Mouse (Mus musculus) liver, embryonic 13.5 days (tissue): ENCODE results near the gene Tnpo3. TPM values are rescaled to one million over a fixed set of nuclear protein-coding genes. Genes with fewer than 3 reads are reported as not detected.

Experiments
- ATAC-seq: fragments of 200-750 bp; cut with Nextera tagmentation; 2 replicates; pipeline ENCODE4 v1.8.0; 2017; ENCODE audit warnings: low read depth, mild to moderate bottlenecking, moderate number of reproducible peaks, moderate library complexity
- DNase-seq: peaks from one replicate; pipeline ENCODE4 v3.0.0; 2022
- H3K27ac ChIP-seq: fragments of 300-500 bp; sonication (generic); 2 replicates; pipeline ENCODE4 v1.5.1; 2015; ENCODE audit warnings: moderate library complexity, mild to moderate bottlenecking, inconsistent platforms
- H3K27me3 ChIP-seq: fragments of 300-500 bp; sonication (generic); 2 replicates; pipeline ENCODE4 v1.6.1; 2015; ENCODE audit warnings: mild to moderate bottlenecking, inconsistent platforms
- H3K36me3 ChIP-seq: fragments of 300-500 bp; sonication (generic); 2 replicates; pipeline ENCODE4 v1.6.1; 2015; ENCODE audit warnings: mild to moderate bottlenecking, inconsistent platforms
- H3K4me1 ChIP-seq: fragments of 300-500 bp; sonication (generic); replicated peaks from 2 replicates; pipeline ENCODE4 v1.6.1; 2015; ENCODE audit warnings: inconsistent platforms
- H3K4me2 ChIP-seq: fragments of 300-500 bp; sonication (generic); 2 replicates; pipeline ENCODE4 v1.6.1; 2015; ENCODE audit warnings: inconsistent platforms, mild to moderate bottlenecking, moderate library complexity
- H3K4me3 ChIP-seq: fragments of 300-500 bp; sonication (generic); replicated peaks from 2 replicates; pipeline ENCODE4 v1.5.1; 2015; ENCODE audit warnings: mild to moderate bottlenecking, inconsistent platforms
- H3K9ac ChIP-seq: fragments of 300-500 bp; sonication (generic); 2 replicates; pipeline ENCODE4 v1.6.1; 2015; ENCODE audit warnings: mild to moderate bottlenecking, inconsistent platforms
- H3K9me3 ChIP-seq: fragments of 300-500 bp; sonication (generic); replicated peaks from 2 replicates; pipeline ENCODE4 v1.6.1; 2016; ENCODE audit warnings: inconsistent platforms
- WGBS: fragments of 180-500 bp; shearing (Covaris S2); methylation state at CpG from one replicate; pipeline ENCODE4 v1.1.7; 2015; ENCODE audit not compliant: insufficient replicate concordance; 5-methylcytosine and 5-hydroxymethylcytosine counted together
- polyA plus RNA-seq: library from polyadenylated mRNA; unstranded; fragments of >200 nt; fragmentation: Nextera tagmentation; extraction: Ambion mirVana; gene quantifications from 2 replicates; pipeline ENCODE4 v1.2.1, GENCODE M21; 2015

The Tnpo3 gene
- polyA plus RNA-seq, 1 experiment from 2014 or later: 38.2 TPM

DNA sequence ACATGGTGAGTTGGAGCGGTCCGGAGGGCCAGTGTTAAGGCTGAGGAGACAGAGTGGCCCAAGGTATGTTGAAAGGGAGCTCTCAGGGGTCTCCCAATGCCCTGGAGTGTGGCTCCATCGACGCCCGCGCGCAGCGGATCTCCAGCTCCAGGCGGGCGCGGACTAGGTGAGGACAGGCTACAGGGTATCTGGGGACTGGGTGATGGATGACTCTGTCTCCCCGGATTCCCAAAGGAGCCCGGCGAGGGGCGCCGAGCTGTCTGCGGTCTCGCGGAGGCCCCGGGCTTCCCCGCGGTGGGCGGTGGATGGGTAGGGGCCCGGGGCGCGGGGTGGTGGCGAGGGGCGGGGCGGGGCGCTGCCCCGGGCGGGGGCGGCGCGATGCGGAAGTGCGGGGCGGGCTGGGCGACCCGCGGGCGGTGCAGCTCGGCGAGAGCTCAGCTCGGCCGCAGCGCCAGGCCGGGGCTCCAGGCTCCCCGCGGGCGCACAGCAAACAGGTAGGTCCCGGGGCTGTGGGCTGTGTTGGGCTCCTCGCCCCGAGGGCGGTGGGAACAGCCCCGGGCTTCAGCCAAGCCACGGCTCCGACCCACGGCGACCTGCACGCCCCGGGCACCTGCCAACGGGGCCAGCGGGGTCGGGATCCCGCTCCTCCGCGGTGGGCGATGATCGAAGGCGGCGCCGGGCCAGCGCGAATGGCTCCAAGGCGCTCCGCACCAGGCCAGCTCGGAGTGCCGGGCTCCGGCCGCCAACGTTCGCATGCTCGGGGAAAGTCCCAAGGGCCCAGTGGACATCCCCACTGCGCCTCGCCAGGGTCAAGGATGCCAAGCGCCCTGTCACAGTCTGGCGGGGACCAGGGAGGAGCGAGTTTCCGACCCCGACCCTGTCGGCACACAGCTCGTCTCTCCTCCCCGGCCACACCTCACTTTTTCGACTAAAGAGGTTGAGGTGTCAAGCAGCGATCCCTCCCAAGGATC is 83.1 kb downstream of the Tnpo3 start, which contains the start of gene Irf5:
TSS of gene Irf5 (plus strand) at position 345 of the 971 bp plus-strand sequence.
- ATAC-seq: 0 out of 2 replicates have a peak, but pooled peaks have one; percentile 25
- H3K27me3 ChIP-seq: peaks cover 78% of the 10 kb centered on the region
- H3K36me3 ChIP-seq: no peaks in the 10 kb centered on the region
- no peak for DNase-seq
- no peaks in the 10 kb centered on the region for H3K9me3 ChIP-seq
- H3K9ac ChIP-seq: peak within 1 kb of the TSS; percentile 53
- H3K27ac ChIP-seq: no peak within 1 kb of the TSS
- WGBS: under 1% methylated on average over 77 of the region's 96 CpGs
- peak within 1 kb of the TSS; percentile 57 for H3K4me3 ChIP-seq
- H3K4me1 ChIP-seq: peaks cover 22% of the 10 kb centered on the region
- peak within 1 kb of the TSS; percentile 72 for H3K4me2 ChIP-seq

DNA sequence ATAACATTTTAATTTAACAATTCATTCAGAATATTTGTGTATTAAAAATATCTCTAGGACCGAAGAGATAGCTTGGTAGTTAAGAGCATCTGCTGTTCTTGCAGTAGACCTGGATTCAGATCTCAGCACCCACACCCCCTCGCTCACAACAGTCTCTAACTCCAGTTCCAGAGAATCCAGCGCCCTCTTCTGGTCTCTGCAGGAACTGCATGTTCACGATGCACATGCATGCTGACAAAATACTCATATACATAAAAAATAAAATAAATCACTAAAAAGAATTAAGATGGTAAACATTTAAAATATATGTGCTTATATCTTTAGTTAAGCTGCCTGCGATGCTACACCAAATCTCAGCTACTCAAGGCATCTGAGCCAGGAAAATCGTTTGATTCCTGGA is 84.4 kb downstream of the Tnpo3 start:
- 56% methylated on average over 6 of the region's 6 CpGs for WGBS
- no peak for DNase-seq
- H3K9me3 ChIP-seq: no peaks in the 10 kb centered on the region
- H3K27ac ChIP-seq: no peak overlapping the region
- no peak overlapping the region for H3K9ac ChIP-seq
- peaks cover 22% of the 10 kb centered on the region for H3K4me1 ChIP-seq
- H3K36me3 ChIP-seq: no peaks in the 10 kb centered on the region
- no peak for ATAC-seq
- peaks cover 69% of the 10 kb centered on the region for H3K27me3 ChIP-seq
- H3K4me2 ChIP-seq: no peak overlapping the region
- no peak overlapping the region for H3K4me3 ChIP-seq

DNA sequence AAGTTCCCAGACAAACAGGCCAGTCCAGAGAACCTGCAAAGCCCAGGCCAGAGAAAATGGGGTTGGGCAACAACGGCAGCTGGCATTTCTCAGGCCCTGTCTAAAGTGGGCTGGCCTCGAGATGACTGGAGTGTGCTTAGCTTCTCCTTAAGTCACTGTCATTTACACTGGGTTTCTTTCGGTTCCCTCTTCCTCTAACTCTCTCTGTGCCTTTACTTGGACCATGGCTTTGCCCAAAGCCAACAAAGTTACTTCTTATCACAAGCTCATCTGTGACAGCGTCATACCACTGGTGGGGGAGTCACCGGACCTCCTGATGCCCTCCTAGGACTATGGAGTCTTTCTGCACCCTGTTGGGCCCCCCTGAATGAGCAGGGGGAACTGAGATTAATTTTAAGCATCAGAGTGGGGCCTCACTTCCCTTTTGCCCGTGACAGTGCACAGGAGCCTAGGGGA is 85.6 kb downstream of the Tnpo3 start:
- Histone ChIP-seq H3K4me2 (no peak overlapping the region), H3K27me3 (peaks cover 57% of the 10 kb centered on the region), H3K9ac (no peak overlapping the region), H3K36me3 (no peaks in the 10 kb centered on the region), H3K27ac (0 out of 2 replicates have a peak overlapping the region, but pooled peaks have one; percentile 49), H3K9me3 (no peaks in the 10 kb centered on the region), H3K4me3 (no peak overlapping the region), H3K4me1 (peaks cover 22% of the 10 kb centered on the region)
- 19% methylated on average over 6 of the region's 6 CpGs for WGBS
- no peak for DNase-seq
- no peak for ATAC-seq

DNA sequence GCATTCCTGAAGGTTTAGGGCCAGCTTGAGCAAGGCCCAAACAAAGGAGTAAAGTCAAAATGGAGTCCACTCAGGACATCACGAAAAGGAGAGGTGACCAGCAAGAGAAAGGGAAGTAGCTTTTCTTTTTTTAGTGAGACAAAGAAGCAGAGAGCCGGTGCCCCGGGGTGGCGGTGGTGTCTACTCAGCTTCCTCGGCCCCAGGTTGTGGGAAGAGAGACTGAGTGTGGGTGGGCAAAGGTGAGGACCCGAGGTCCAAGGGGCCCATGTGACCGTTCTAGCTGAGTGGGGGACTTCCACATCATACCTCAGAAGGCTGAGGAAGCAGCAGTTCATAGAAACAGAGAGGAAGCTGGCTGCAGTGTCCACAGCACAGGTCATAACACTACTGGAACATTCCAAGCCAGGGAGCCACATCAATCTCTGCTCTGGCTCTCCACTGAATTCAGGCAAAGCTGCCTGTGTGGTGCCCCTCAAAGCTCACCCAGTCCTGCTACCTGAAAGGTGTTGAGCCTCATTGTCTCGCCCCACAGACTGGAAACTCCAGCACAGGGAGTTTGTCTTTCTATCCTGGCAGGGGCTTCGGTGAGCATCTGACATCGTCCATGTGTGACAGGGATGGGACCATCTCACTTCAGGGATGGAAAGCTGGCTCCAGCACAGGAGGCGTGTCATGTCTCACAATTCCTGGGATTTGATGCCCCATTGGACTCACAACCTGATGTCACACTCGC is 86.2 kb downstream of the Tnpo3 start:
- Histone ChIP-seq H3K4me2 (no peak overlapping the region), H3K9me3 (no peaks in the 10 kb centered on the region), H3K4me1 (peaks cover 22% of the 10 kb centered on the region), H3K9ac (no peak overlapping the region), H3K27ac (peak overlapping the region; percentile 49), H3K4me3 (no peak overlapping the region), H3K27me3 (peaks cover 51% of the 10 kb centered on the region), H3K36me3 (no peaks in the 10 kb centered on the region)
- no peak for ATAC-seq
- WGBS: 43% methylated on average over 12 of the region's 12 CpGs
- DNase-seq: no peak

DNA sequence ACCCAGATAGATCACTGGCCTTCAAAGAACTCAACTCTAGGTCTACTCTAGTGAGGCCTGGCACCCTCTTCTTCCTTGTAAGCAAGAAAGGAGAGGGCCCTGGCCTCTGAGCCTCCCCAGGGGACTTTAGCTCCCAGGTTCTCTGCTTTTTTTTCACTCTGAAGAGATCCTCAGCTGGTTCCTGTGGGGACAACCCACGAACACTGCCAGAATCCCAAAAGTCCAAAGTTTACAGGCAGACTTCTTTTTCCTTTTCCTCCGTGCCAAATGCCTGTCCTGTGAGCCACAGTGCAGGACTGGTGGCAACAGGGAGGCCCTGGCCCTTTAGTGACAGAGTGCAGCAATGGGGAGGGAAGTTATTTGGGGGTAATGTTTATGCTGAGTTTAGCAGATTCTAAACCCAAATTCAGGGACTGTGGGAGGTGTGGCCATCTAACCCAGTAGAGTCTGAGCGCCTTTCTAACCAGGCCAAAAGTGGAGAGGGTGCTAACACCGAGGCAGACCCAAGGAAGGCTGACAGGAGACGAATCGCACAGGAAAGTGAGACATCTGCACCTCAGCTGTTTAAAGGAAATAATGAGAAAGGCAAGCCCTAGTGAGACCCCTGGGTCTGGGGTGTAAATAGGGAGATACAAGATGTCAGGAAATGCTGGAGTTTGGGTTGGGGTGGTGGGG is 86.9 kb downstream of the Tnpo3 start:
- no peaks in the 10 kb centered on the region for H3K9me3 ChIP-seq
- H3K4me2 ChIP-seq: no peak overlapping the region
- no peak overlapping the region for H3K4me3 ChIP-seq
- no peak for ATAC-seq
- H3K36me3 ChIP-seq: no peaks in the 10 kb centered on the region
- H3K27me3 ChIP-seq: peaks cover 44% of the 10 kb centered on the region
- WGBS: 49% methylated on average over 6 of the region's 6 CpGs
- no peak for DNase-seq
- no peak overlapping the region for H3K9ac ChIP-seq
- H3K4me1 ChIP-seq: peaks cover 16% of the 10 kb centered on the region
- no peak overlapping the region for H3K27ac ChIP-seq

DNA sequence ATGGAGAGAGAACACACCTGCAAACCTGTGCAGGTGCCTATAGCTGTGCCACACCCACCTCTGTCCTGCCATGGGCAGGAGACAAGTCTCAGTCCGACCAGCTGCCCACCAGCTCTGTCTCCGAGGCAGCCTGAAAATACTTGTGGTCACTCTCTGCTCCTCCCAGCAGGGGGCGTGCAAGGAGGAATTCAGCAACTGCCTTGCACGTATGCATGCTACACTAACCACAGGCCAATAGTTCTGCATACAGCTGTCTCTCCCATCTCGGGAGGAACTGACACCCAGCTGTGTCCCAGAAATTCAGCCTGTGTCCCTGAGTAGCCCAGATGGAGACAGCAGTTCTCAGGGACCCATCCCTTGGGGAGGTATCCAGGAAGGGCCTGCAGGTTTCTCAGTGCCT is 92.5 kb downstream of the Tnpo3 start:
- 6% methylated on average over 5 of the region's 5 CpGs for WGBS
- H3K9ac ChIP-seq: no peak overlapping the region
- H3K9me3 ChIP-seq: no peaks in the 10 kb centered on the region
- peak; percentile 22; the same call in 1 of the 2 replicates for ATAC-seq
- peaks cover 11% of the 10 kb centered on the region; the same call in 1 of the 2 replicates for H3K4me1 ChIP-seq
- H3K36me3 ChIP-seq: no peaks in the 10 kb centered on the region
- no peaks in the 10 kb centered on the region; the same call in 1 of the 2 replicates for H3K27me3 ChIP-seq
- peak; percentile 56 for DNase-seq
- H3K4me3 ChIP-seq: no peak overlapping the region
- H3K4me2 ChIP-seq: no peak overlapping the region
- no peak overlapping the region for H3K27ac ChIP-seq

DNA sequence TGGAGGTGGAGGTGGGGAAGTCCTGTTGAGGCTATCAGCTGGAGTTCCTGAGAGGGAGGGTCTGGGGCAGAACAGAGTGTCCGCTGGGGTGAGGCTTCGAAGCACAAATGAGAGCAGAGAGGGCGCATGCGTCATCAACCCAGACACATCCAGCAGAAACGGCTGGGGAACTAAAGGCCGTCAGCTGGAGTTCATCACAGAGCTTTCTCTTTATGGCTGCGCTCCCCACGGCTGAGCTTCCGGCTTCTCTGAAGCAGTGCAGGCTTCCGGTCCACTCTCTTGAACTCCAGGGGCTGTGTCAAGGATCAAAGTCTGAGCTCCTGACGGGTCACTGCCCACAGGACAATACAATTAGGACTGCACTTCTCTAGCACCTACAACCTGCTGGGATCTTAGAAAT is 96.4 kb downstream of the Tnpo3 start:
- WGBS: 2% methylated on average over 11 of the region's 11 CpGs
- Histone ChIP-seq H3K4me2 (peak overlapping the region; percentile 47), H3K36me3 (no peaks in the 10 kb centered on the region), H3K4me1 (peaks cover 11% of the 10 kb centered on the region; the same call in 1 of the 2 replicates), H3K9ac (0 out of 2 replicates have a peak overlapping the region, but pooled peaks have one; percentile 4), H3K27ac (no peak overlapping the region), H3K27me3 (peaks cover 16% of the 10 kb centered on the region), H3K4me3 (peak overlapping the region; percentile 28; the same call in 1 of the 2 replicates), H3K9me3 (no peaks in the 10 kb centered on the region)
- DNase-seq: no peak
- peak; percentile 65 for ATAC-seq

DNA sequence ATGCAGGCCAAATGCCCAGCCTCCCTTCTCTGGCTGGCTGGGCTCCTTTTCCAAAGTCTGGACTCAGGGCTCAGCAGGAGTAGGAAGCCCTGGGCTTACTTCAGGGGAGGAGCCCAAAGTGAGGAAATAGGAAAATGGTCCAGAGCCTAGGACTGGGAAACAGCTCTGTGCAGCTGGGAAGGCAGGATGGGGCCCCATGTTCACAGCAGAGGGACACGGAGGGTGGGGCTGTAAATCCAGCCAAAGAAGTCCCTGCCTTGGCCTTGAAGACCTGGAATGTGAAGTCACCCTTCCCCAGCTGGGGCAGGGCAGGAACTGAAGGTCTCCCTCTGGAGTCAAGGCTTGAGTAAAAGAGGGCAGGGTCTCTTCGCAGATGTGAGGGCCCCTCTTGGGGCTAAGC is 100.6 kb downstream of the Tnpo3 start:
- ATAC-seq (no peak), DNase-seq (no peak)
- 37% methylated on average over 2 of the region's 2 CpGs for WGBS
- Histone ChIP-seq H3K27me3 (peaks cover 54% of the 10 kb centered on the region), H3K4me2 (no peak overlapping the region), H3K36me3 (no peaks in the 10 kb centered on the region), H3K27ac (no peak overlapping the region), H3K9ac (no peak overlapping the region), H3K4me1 (peaks cover 33% of the 10 kb centered on the region), H3K4me3 (no peak overlapping the region), H3K9me3 (no peaks in the 10 kb centered on the region)

DNA sequence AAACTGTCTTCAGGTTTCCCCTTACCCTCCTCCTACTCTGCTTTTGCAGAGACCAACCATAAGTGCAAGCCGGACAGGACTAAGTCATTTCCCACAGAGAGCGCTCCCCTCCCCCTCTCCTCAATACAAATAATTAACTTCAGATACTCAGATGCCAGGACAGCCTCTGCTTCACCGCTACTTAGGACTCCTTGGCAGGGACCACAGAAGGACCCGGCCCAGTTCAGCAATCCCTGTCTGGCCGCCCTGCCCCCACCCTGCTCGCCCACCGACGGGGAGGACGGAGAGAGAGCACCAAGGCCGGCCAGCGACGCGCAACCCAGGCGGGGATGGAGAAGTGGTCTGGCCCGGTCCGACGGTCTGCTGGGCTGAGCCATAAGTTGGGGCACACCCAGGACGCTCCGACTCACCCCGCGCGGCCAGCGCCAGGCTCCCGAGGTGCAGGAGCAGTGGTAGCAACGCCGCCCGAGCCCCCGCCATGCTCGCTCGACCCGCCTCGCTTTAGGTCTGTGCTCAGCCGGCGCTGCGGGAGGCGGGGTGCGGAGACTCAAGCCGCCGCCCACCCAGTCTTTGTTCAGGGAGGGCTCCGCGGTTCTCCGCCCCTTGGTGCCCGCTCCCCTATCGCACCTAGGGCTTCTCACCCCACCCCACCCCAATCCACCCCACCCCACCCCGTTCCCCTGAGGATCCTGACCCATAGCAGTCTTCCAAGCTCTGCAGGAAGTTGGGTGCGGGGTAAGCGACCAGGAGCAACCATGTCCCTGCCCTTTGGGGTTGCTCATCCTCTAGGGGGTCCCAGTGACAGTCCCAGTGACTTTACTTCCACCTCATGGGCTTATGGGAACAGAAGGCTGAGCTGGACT is 102.0 kb downstream of the Tnpo3 start, which contains the start of gene Kcp:
TSS of gene Kcp (minus strand) at position 506 of the 863 bp plus-strand sequence.
- peaks cover 59% of the 10 kb centered on the region for H3K27me3 ChIP-seq
- no peak within 1 kb of the TSS for H3K27ac ChIP-seq
- peak within 1 kb of the TSS; percentile 41; the same call in 1 of the 2 replicates for H3K9ac ChIP-seq
- ATAC-seq: peak; percentile 39; the same call in 1 of the 2 replicates
- DNase-seq: no peak
- peaks cover 24% of the 10 kb centered on the region for H3K4me1 ChIP-seq
- WGBS: 1% methylated on average over 46 of the region's 47 CpGs
- peak within 1 kb of the TSS; percentile 65 for H3K4me2 ChIP-seq
- no peaks in the 10 kb centered on the region for H3K9me3 ChIP-seq
- peak within 1 kb of the TSS; percentile 52 for H3K4me3 ChIP-seq
- no peaks in the 10 kb centered on the region for H3K36me3 ChIP-seq

DNA sequence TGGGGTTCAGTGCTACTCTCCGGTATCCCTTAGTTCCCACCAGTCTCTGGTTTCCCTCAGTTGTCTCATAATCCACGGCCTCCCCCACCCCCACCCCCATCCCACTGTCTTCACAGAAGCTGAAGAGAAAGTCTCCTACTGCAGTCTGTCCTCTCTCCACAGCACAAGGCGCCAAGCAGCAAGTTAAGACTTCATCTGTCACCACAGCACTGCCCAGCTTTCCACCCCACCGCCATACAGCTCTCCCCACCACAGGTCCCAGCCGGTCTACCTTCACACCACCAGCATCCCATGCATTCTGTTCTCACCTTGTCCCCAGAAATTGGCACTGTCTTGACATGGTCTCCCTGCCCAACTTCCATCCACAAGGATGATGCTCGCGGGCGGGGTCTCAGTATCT is 102.9 kb downstream of the Tnpo3 start:
- Histone ChIP-seq H3K36me3 (no peaks in the 10 kb centered on the region), H3K27ac (no peak overlapping the region), H3K4me1 (peaks cover 22% of the 10 kb centered on the region), H3K9me3 (no peaks in the 10 kb centered on the region), H3K4me3 (peak overlapping the region; percentile 52), H3K9ac (no peak overlapping the region), H3K4me2 (peak overlapping the region; percentile 65), H3K27me3 (peaks cover 59% of the 10 kb centered on the region)
- DNase-seq (no peak), ATAC-seq (no peak)
- 27% methylated on average over 8 of the region's 8 CpGs for WGBS
